Mouse (Mus musculus) stomach, postnatal 0 days (tissue): Measurements from ENCODE around the gene Ccnk. TPM values are rescaled to one million over a fixed set of nuclear protein-coding genes. Genes with fewer than 3 reads are reported as not detected.

Source experiments
- ATAC-seq: fragments of 200-750 bp; cut with Nextera tagmentation; 2 replicates; pipeline ENCODE4 v1.8.0; 2017; ENCODE audit not compliant: low FRiP score, low TSS enrichment
- DNase-seq: peaks from one replicate; pipeline ENCODE4 v3.0.0-alpha.2; 2016; ENCODE audit warnings: low spot score
- H3K27ac ChIP-seq: fragments of 300-500 bp; sonication (generic); replicated peaks from 2 replicates; pipeline ENCODE4 v1.5.1; 2014; ENCODE audit warnings: mild to moderate bottlenecking, control low read depth
- H3K27me3 ChIP-seq: fragments of 300-500 bp; sonication (generic); 2 replicates; pipeline ENCODE4 v1.6.1; 2014; ENCODE audit warnings: low read length; ENCODE audit not compliant: control insufficient read depth, insufficient read depth
- H3K36me3 ChIP-seq: fragments of 300-500 bp; sonication (generic); 2 replicates; pipeline ENCODE4 v1.6.1; 2014; ENCODE audit warnings: low read length, mixed read lengths; ENCODE audit not compliant: control insufficient read depth, insufficient read depth
- H3K4me1 ChIP-seq: fragments of 300-500 bp; sonication (generic); replicated peaks from 2 replicates; pipeline ENCODE4 v1.6.1; 2014; ENCODE audit warnings: antibody characterized with exemption; ENCODE audit not compliant: control insufficient read depth, insufficient read depth
- H3K4me2 ChIP-seq: fragments of 300-500 bp; sonication (generic); replicated peaks from 2 replicates; pipeline ENCODE4 v1.6.1; 2014; ENCODE audit warnings: low read depth, mild to moderate bottlenecking, control low read depth, moderate library complexity
- H3K4me3 ChIP-seq: fragments of 300-500 bp; sonication (generic); 2 replicates; pipeline ENCODE4 v1.5.1; 2014; ENCODE audit warnings: low read depth, low read length, control low read depth
- H3K9ac ChIP-seq: fragments of 300-500 bp; sonication (generic); 2 replicates; pipeline ENCODE4 v1.6.1; 2014; ENCODE audit warnings: mild to moderate bottlenecking, low read length, control low read depth, mixed read lengths
- H3K9me3 ChIP-seq: fragments of 300-500 bp; sonication (generic); 2 replicates; pipeline ENCODE4 v1.6.1; 2016; ENCODE audit warnings: low read length; ENCODE audit not compliant: control insufficient read depth
- CTCF ChIP-seq: IDR thresholded peaks from 2 replicates; pipeline ENCODE4 v1.5.1; 2016; ENCODE audit warnings: antibody characterized with exemption, low read depth, mild to moderate bottlenecking, moderate library complexity
- EP300 ChIP-seq: optimal IDR thresholded peaks from 2 replicates; pipeline ENCODE3; 2016; ENCODE audit warnings: antibody characterized with exemption
- WGBS: fragments of 180-500 bp; shearing (Covaris S2); extraction: QIAGEN DNeasy Blood & Tissue Kit; methylation state at CpG from one replicate; pipeline ENCODE4 v1.1.7; 2014; 5-methylcytosine and 5-hydroxymethylcytosine counted together
- polyA plus RNA-seq: library from polyadenylated mRNA; unstranded; fragments of >200 nt; fragmentation: Nextera tagmentation; extraction: Ambion mirVana; gene quantifications from 2 replicates; pipeline ENCODE4 v1.2.1, GENCODE M21; 2015

The Ccnk gene
- polyA plus RNA-seq, 1 experiment from 2014 or later: 1.6 TPM

DNA sequence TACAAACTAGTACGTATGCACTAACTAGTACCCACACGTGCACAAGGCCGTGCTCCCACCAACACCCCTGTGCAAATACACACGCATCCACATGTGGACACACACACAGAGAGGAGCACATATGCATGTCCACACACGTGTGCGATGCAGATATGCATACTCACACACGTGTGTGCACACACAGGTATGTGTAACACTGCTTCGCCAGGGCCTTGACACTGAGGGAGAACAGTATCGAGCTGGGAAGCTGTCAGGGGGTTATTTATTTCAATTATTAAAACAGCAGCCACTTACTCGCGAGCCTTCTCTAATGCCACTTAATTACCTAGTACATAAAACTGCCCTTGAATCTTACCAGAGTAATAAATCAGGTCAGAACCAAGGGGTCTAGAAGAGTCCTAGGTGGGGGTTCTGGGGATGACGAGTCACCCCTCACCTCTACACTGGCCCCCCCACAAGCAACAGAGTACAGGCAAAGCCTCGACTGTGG, 61.1 kb downstream of the Ccnk start:
- Histone ChIP-seq H3K27me3 (no peaks in the 10 kb centered on the region), H3K9me3 (no peaks in the 10 kb centered on the region), H3K4me2 (no peak overlapping the region), H3K9ac (no peak overlapping the region), H3K36me3 (no peaks in the 10 kb centered on the region), H3K27ac (0 out of 2 replicates have a peak overlapping the region, but pooled peaks have one; percentile 24), H3K4me3 (no peak overlapping the region), H3K4me1 (peaks cover 12% of the 10 kb centered on the region)
- no peak for DNase-seq
- no peak for ATAC-seq
- no peak for TF ChIP-seq EP300
- 71% methylated on average over 13 of the region's 13 CpGs for WGBS

DNA sequence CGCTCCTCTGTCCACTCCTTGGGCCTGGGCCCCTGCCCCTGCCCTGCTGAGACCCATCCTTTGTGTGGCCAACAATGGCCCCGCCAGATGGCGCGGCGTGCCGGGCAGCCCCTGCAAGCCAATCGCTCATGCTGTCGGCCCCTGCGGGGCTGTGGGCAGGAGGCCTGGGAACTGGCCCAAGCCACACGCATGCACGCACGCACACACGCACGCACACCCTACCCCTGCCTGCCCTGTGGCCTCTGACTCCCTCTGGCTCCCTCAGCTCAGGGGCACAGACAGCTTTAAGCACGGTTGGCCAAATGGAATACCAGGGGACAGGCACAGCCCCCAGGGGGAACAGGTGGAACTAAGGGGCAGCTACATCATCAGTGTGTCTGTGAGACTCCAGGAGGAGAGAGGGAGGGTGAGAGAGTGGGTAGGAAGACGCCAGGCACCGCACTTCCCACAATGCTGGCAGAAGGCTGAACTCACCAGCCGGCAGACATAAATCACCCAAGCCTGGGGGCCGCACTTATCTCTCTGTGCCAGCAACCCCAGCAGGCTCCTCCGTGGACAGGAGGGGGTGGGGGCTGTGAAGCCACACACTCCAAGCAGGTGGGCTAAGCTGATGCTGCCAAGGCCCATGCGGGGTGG, 61.7 kb downstream of the Ccnk start:
- peak overlapping the region; percentile 43; the same call in 1 of the 2 replicates for H3K9ac ChIP-seq
- peaks cover 12% of the 10 kb centered on the region for H3K4me1 ChIP-seq
- H3K27ac ChIP-seq: 0 out of 2 replicates have a peak overlapping the region, but pooled peaks have one; percentile 24
- H3K36me3 ChIP-seq: no peaks in the 10 kb centered on the region
- ATAC-seq (no peak), DNase-seq (no peak)
- no peaks in the 10 kb centered on the region for H3K27me3 ChIP-seq
- TF ChIP-seq CTCF (peak; percentile 29), EP300 (no peak)
- no peaks in the 10 kb centered on the region for H3K9me3 ChIP-seq
- H3K4me3 ChIP-seq: no peak overlapping the region
- 45% methylated on average over 21 of the region's 21 CpGs for WGBS
- no peak overlapping the region for H3K4me2 ChIP-seq

DNA sequence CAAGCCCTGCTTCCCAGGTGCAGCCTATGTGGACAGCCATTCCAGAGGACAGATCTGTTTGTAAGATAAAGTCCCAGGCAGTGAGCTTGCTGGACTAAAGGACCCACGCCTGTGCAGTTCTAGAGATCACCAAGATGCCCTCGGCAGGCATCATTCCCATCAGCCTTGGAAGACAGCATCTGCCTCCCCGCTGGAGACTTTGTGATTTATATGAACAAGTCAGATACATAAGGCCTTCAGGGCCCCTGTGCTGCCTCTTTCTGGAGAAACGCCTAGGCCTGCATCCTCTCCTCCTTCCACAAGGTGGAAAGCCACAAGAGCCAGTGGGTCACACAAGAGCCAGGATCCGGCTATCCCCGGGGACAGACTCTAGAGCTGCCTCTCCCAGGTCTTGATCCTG, 62.2 kb downstream of the Ccnk start:
- Histone ChIP-seq H3K4me2 (no peak overlapping the region), H3K4me1 (peaks cover 12% of the 10 kb centered on the region), H3K27me3 (no peaks in the 10 kb centered on the region), H3K9me3 (no peaks in the 10 kb centered on the region), H3K36me3 (no peaks in the 10 kb centered on the region), H3K4me3 (no peak overlapping the region), H3K9ac (no peak overlapping the region), H3K27ac (0 out of 2 replicates have a peak overlapping the region, but pooled peaks have one; percentile 24)
- ATAC-seq (no peak), DNase-seq (no peak)
- WGBS: 70% methylated on average over 6 of the region's 6 CpGs
- TF ChIP-seq EP300 (no peak), CTCF (no peak)

DNA sequence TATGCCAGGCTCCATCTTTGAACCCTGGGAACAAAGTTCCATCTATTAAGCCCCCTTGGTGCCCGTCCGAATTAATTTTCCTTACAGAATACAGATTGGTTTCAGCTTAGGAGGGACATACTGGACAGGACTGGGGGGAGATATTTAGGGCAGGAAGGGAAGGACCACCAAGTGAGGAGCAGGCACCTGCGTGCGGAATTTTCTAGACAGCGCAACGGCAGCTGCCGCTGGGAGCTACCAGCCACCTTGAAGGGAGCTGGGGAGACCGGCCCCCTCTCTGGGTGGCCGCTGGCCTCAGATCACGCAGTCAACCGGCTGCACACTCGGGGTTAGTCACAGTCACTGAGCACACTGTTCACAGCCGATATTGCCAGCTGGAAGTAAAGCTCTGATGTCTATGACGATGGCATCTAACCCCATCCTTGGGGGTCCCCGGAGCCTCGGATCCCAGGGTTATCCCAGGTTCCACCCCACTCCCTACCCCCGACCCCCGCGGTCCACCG, 62.9 kb downstream of the Ccnk start:
- H3K27ac ChIP-seq: no peak overlapping the region
- no peak overlapping the region for H3K9ac ChIP-seq
- no peak overlapping the region for H3K4me2 ChIP-seq
- H3K36me3 ChIP-seq: no peaks in the 10 kb centered on the region
- DNase-seq: no peak
- no peak overlapping the region for H3K4me3 ChIP-seq
- peaks cover 14% of the 10 kb centered on the region for H3K4me1 ChIP-seq
- no peaks in the 10 kb centered on the region for H3K9me3 ChIP-seq
- ATAC-seq: no peak
- WGBS: 90% methylated on average over 20 of the region's 20 CpGs
- TF ChIP-seq CTCF: no peak
- TF ChIP-seq EP300: no peak
- H3K27me3 ChIP-seq: no peaks in the 10 kb centered on the region

DNA sequence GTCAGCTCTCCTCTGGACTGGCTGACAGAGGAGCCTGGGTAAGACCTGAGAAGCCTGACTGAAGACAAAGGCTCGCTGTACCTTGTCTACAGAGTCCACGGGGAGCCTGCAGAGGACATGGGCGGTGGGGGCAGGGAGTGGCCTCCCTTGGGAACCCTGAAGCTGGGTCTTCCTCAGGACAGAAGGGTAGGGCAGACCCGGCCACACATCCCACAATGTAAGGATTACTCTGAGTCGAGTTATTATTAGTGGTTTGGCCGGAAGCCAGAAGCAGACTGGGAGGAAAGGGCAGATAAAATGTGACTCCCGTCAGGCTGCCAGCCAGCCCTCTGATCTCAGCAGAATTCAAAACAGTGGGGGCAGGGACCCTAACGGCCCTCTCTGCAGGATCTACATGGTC, 65.4 kb downstream of the Ccnk start:
- ATAC-seq (peak; percentile 38), DNase-seq (peak; percentile 84)
- Histone ChIP-seq H3K4me1 (peaks cover 12% of the 10 kb centered on the region), H3K36me3 (no peaks in the 10 kb centered on the region), H3K27ac (peak overlapping the region; percentile 75), H3K4me3 (no peak overlapping the region), H3K9ac (peak overlapping the region; percentile 53), H3K27me3 (no peaks in the 10 kb centered on the region), H3K9me3 (no peaks in the 10 kb centered on the region), H3K4me2 (peak overlapping the region; percentile 35)
- no peak for TF ChIP-seq EP300
- no peak for TF ChIP-seq CTCF
- 6% methylated on average over 8 of the region's 8 CpGs for WGBS

DNA sequence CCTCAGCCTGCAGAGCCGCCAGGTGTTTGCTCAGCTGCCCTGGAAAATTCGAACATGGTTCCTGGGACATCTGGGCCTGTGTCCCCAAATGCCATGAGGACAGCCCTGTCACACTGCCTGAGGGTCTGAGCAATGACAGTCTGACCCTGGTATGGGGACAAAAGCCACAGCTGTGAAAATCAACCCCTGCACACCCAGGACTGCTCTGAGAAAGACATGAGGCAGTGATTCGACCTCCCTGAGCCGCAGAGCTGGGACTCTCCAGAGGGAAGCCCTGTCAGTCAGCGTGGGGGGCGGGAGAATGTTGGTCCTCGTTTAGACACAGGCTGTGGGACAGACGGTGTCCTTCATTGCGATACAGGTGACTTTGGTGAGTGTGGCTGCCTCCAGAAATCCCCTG, 66.2 kb downstream of the Ccnk start:
- H3K4me2 ChIP-seq: 0 out of 2 replicates have a peak overlapping the region, but pooled peaks have one; percentile 2

More for the DNA sequence above, 66.2 kb downstream of the Ccnk start:
- H3K27me3 ChIP-seq: no peaks in the 10 kb centered on the region
- no peaks in the 10 kb centered on the region for H3K36me3 ChIP-seq
- H3K4me3 ChIP-seq: no peak overlapping the region
- TF ChIP-seq EP300: no peak
- no peak for TF ChIP-seq CTCF
- H3K4me1 ChIP-seq: peaks cover 12% of the 10 kb centered on the region
- DNase-seq (no peak), ATAC-seq (no peak)
- H3K9me3 ChIP-seq: no peaks in the 10 kb centered on the region
- 0 out of 2 replicates have a peak overlapping the region, but pooled peaks have one; percentile 71 for H3K27ac ChIP-seq
- 51% methylated on average over 9 of the region's 9 CpGs for WGBS
- no peak overlapping the region for H3K9ac ChIP-seq
